Mouse (Mus musculus) kidney, postnatal 4 days (tissue): Measurements from ENCODE around the gene Gm3072.
"Not testable (repeated sequence)": the region's sequence is repeated elsewhere in the genome, so short reads cannot be mapped to it uniquely, and the experiment has no call there.

Experiments
- DNase-seq, 2 experiments: peaks; one replicate each; pipeline ENCODE4 v3.0.0; 2021; ENCODE audit warnings: mixed read lengths in 2 of 2

Gm3072 gene

DNA sequence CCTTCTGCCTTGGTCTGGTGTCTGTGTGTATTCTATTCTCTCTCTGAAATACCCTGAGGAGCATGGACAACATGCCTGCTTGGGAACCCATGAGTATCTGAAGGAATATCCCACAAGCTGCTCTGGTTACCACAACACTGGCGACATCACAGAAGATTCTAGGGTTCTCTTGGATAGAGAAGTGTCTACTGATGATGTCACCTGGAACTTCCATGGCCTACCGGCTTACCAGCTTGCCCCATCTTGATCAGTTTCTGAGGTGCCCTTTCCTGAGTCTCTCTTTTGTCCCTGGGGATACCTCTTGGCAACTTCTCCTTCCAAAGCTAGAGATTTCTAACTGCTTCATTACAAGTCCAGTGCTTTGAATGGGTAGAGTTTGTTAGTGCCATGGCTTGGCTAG is at the start of gene Gm3072:
Gene Gm3072 (minus strand): TSS at position 101 of the 400 bp plus-strand sequence.
- DNase-seq = not testable (repeated sequence)

DNA sequence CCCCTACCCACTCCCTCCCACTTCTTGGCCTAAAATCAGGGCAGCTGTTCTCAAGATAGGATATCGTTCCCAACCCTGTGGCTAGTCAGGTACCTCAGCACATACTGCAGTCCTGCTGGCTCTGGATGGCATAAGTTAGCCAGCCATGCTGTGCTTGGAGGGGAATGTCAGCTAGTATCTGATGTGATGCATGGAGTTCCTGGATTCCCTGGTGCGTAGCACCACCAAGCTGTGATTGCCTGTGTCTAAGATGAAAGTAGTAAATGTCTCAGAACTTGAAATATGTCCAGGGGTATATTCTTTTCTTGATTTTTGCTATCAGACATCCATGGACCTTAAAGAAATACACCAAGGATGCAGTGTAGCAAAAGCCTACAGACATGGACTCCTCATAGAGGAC is 23.8 kb upstream of the Gm3072 start:
- DNase-seq = not testable (repeated sequence)

DNA sequence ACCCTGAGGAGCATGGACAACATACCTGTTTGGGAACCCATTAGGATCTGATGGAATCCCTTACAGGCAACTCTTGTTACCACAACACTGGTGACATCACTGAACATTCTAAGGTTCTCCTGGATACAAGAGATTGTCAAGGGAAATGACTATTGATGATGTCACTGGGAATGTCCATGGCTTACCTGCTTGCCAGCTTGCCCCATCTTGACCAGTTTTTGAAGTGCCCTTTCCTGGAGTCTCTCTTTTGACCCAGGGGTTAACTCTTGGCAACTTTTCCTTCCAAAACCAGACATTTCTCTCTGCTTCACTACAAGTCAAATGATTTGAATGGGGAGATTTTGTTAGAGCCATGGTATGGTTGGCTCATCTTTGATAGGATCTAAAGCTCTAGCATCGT is 22.0 kb upstream of the Gm3072 start, which contains the start of gene Gm3676:
Gene Gm3676 (minus strand): TSS at position 101 of the 400 bp plus-strand sequence.
- DNase-seq = not testable (repeated sequence)

DNA sequence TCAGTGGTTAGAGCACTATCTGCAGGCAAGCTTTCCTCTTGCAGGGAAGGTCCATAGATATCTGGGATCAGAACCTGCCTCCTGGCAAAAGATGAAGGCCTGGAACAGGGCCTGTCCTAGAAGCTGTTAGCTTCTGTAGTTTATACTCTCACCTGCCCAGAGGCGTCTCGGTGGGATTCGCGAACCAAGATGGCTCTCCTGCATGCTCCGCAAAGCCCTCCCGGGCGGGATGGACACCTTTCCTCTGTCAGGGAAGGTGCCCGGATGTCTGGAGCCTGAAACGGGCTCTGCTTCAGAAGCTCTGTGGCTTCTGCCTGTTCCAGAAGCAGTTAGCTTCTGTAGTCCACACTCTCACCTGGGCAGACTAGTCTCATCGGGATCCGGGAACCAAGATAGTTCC is 5.7 kb upstream of the Gm3072 start:
- DNase-seq = not testable (repeated sequence)

DNA sequence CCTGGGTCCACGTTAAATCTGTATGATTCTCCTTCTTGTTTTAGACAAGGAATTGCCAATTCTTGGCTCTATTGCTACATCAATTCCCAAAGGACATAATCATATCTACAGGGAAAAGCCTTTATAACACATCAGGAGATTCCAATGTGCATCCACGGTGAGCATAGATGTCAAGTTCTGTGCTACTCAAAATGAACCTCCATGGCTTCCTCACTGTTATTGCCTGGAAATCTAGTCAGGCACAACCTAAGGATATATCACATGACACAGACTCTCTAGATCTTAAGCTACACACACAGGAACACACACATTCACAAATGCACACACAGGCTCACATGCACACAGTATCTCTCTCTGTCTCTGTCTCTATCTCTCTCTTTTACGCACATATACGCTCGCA is 1.9 kb downstream of the Gm3072 start:
- not testable (repeated sequence) for DNase-seq

DNA sequence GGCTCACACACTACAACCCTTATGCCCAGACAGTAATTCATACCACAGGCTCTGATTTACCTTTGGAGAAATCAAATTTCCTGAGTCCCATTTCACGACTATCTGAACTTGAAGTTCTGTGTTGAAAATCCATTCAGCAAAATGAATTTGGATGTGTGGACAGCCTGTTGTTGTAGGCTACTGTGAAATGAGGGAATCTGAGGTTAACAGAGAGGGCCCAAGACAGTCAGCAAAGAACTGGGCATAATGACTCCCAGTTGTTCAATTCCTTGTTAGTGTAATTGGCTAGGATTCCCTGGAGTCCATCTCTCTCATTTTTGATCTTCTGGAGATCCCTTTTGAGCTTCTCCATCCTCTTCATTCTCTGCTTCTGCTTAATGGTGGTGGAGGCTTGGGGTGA is 13.7 kb downstream of the Gm3072 start:
- not testable (repeated sequence) for DNase-seq

DNA sequence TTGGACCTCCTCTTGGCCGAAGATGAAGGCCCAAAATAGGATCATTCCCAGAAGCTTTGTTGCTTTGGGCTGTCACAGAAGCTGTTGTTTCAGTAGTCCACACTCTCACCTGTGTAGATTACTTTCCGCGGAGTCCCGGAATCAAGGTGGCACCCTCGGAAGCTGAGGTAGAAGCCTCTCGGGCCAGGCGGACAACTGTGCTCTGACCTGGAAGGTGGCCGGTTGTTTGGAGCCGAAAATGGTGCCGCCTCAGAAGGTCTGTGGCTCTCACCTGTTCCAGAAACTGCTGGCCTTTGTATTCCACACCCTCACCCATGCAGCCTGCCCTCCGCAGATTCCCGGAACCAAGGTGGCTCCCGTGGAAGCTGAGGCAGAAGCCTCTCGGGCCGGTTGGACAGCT is 23.5 kb downstream of the Gm3072 start:
- DNase-seq = not testable (repeated sequence)

DNA sequence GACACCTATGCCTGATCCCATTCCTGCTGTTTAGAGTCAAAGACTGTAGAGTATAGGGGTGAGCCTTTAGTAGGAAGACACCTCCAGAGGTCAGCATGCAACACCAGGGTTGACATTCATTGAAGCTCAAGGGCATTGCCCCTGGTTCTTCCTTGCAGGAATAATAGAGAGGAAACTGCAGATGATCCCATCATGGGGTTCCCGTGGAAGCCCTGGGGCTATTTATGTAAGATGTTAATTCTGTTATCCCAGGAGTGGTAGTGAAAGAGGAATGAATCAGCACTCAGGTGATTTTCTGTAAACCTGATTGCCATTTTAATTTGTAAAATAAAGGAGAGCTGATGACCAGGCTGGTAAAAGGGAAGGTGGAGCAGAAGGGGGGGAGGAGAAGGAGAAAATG is 38.1 kb downstream of the Gm3072 start:
- not testable (repeated sequence) for DNase-seq

DNA sequence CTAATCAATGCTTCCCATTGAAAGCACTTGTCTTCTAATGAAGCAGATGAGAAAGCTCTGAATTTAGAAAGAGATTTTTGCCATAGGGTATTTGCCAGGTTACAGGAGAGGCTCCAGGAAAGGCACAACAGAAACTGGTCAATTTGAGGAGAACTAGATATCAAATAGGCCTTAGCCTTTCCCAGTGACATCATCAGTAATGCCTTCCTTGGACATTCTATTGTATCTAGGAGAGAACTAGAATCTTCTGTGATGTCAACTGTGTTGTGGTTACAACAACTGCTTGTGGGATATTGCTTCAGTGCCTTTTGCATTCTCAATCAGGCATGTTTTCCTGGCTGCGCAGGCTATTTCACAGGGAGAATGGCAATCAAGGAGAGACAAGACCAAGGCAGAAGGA is 51.5 kb downstream of the Gm3072 start, which contains the start of gene 1700049E17Rik2:
Gene 1700049E17Rik2 (plus strand): TSS at position 301 of the 400 bp plus-strand sequence.
- DNase-seq = not testable (repeated sequence)
